Mouse (Mus musculus) frontal cortex, postnatal 10 days (tissue): ENCODE measurements around the gene Folr2.

Experiments
- DNase-seq, 2 experiments: peaks; one replicate each; pipeline ENCODE4 v3.0.0; 2022; ENCODE audit warnings: low spot score in 2 of 2, mixed read lengths in 1 of 2

Folr2 gene

DNA sequence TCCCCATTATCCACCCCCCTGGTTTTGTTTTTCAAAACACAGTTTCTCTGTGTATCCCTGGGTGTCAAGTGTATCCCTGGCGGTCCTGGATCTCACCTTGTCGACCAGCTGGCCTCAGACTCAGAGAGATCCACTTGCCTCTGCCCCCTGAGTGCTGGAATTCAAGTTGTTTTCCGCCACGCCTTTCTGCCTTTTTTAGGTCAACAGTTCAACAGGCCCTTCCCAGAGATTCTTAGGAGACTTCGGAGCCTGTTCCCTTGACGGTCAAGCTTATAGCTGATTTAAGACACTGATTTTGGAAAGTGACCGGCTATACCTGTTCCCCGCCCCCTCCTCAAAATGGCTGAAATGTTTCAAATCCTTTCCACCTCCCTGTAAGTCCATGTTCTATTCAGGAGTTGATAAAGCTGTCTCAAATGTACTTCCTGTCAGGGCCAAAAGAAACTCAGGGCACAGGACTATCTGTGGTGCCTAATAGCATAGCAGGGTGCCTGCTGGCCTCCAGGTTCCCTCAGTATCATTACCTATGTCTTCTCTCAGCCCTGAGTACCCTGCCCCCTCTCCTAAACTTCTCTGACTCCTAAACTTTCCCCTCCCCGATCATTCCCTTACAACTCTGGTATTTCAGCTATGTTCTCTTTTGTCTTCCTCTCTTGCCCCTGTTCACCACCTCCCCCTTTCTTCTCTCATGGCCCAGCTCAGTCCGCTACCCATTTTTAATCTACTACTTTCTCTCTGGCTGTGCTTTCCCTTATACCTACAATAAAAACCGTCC lies 9.7 kb upstream of the Folr2 start:
- no peak for DNase-seq

DNA sequence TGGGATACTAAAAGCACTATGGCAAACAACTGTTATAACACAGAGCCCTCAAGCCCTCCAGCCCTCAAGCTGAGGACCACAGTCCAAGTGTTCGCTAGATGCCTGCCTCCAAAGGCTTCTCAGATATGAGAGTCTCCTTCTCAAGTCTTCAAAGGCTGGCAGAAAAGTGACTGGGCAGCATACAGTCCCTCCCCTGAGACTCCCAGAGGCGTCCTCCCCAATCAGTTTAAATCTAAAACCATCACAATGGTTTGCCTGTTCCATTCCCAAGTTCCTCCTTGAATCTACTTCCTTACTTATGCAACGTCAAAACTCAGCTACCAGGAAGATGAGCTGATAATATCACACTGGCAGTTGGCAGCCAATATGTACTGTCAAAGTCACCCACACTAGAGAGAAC lies 6.4 kb upstream of the Folr2 start, which contains the start of gene Anapc15:
TSS of gene Anapc15 (plus strand) at position 301 of the 400 bp plus-strand sequence.
- DNase-seq = no peak

DNA sequence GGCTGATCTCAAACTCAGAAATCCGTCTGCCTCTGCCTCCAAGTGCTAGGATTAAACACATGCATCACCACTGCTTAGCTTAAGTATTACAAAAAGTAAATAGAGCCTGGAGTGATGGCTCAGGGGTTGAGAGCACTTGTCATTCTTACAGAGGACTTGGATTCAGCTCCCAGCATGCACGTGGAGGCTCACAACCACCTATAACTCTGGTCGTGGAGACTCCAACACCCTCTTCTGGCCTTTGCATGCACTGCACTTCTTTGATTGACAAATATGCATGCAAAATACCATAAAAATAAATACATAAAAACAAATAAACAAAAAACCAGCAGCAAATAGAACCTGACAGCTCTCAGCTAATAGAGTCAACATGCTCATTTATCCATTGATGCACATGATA lies 5.3 kb upstream of the Folr2 start:
- no peak for DNase-seq

DNA sequence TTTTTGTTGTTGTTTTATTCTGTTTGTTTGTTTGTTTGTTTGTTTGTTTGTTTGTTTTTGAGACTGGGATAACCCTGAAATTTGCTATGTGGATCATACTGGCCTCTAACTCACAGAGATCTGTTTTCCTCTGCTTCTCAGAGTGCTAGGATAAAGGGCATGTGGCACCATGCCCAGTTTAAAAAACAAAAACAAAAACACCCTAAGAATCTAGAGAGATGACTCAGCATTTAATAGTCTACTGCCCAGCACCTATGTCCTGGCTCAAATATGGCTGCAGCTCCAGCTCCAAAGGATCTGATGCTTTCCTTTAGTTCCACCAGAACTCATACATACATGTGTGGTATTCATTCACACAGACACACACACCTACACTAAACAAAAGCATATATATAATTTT lies 4.0 kb upstream of the Folr2 start:
- no peak for DNase-seq

DNA sequence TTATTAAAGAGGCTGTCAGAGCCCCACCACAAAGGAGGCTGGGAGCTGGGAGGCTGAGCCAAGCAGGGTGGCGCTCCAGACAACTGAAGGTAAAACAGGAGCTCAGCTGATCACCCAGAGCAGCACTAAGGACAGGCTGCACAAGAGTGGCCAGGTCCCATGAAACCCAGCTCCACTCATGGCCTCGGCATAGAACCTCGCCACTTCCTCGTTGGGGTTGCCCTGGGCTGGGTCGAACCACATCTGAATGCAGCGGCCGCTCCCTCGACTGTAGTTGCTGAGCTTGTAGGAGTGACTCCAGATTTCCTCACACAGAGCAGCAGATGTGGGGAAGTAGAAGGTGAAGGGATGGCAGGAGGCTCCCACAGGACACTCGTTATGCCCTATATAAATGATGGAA lies 1.4 kb upstream of the Folr2 start:
- no peak for DNase-seq

DNA sequence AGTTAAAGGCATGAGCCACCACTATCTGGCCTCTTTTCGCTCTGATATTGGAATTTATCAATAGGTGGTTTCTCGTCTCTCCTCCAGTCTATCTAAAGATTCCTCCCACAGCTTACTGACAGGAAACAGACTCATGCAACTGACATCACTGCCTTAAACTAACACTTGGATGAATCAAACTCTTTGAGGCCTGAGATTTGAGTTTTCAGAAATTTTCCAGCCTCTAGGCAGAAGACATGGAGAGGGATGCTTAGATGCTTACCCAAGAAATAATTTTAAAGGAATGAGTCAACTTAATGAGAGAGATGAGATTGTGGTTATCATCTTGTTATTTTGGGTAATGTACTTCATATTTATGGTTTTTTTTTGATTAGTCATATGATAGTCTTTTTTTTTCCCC lies 3.2 kb downstream of the Folr2 start:
- DNase-seq = no peak

DNA sequence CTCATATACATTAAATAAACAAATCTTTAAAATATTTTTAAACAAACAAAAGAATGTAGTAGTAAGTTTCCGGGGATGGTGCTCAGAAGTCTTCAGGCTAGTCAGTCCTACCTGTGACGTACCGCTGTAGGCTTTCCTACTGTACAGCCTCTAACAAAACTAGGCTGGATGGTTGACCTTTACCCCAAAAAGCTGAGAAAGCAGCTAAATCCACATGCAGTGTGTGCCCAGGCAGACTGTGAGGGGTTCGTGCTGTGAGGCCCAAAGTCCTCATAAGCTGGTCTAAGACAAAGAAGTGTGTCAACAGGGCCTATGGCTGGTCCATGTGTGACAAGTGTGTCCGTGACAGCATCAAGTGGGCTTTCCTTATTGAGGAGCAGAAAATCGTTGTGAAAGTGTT lies 4.1 kb downstream of the Folr2 start:
- no peak for DNase-seq

DNA sequence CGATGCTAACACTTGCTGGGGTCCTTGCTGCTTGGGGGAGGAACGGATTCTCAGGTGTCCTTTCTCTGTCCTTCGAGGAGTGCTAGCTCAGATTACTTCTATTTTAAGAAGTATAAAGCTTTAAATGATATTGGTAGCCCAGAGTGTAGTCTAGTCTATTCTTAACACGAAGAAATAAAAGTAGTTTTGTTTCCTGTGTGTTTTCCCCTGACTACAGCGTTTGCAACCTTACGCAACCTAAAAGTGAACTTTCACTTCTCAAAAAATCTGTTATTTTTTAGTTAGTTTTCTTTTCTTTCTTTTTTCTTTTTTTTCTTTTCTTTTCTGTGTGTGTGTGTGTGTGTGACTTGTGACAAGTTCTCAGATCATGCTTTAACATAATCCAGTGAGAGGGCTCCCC lies 5.3 kb downstream of the Folr2 start:
- no peak for DNase-seq

DNA sequence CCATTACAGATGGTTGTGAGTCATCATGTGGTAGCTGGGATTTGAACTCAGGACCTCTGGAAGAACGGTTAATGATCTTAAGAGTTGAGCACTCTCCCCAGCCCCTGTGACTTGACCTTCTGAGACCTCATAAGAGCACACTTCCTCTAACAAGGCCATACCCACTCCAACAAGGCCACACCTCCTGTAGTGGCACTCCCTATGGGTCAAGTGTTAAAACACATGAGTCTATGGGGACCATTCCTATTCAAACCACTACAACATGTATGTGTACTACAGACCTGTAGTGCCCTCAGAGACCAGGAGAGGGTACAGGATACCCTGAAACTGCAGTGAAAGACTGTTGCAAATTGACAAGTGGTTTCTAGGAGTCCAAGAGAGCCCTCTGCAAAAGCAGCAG lies 9.1 kb downstream of the Folr2 start:
- DNase-seq = no peak

DNA sequence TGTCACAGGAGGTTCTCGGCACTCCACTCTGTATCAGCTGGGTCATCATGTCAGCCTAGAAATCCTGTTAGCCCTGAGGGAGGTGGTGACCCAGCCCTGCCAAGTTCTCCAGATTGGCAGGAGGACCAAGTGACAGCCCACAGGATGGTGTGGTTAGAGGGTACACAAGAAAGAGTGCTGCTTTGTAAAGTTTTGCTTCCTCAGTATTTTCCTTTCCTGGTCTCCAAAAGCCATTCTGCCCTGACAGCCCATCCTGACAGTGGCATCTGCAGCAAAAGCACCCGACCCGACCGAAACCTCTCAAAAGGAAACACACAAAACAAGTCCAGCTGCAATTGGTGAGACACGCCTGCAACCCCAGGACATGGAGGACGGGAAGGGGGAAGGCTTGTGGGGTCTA lies 12.8 kb downstream of the Folr2 start:
- DNase-seq = no peak

DNA sequence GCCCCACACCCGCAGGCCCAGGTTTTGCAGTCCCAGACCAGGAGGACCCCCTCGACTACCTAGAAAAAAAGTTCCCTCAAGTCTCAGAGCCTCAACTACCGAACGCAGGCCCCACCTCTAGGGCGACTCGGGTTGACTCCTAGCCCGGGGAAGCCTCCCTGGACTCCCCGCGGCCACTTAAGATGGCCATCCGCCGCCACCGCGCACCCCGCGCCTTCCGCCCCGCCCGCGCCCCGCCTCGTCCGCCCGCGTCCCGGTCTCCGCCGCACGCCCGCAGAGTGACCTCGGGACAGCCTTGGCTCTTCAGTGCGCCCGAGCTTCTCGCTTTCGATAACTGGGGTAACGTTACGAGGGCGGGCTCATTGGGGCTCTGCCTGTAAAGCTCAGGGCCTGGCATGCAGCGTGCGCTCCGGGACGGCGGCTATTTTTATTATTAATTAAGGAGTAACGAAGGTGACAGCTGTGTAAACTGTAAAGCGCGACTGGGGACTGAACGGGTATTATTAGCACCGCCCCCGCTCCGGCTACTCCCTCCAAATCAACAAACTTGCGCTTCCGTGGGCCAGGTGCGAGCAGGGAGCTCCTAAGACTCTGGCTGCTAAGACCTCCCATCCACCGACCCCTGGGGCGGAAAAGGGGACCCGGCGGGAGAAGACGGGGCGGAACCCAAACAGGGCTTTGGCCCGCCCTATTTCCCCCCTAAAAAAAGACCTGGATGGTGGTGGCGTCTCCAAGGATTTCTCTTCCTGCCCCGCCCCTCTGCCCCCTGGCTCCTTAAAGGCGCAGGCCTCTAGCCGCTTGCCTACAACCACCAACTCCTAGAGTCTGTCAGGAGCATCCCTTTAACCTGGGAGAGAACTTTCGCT lies 19.2 kb downstream of the Folr2 start, which contains the start of gene Inppl1:
TSS of gene Inppl1 (minus strand) at position 624 of the 866 bp plus-strand sequence.
- peak; percentile 54 to 72 for DNase-seq

DNA sequence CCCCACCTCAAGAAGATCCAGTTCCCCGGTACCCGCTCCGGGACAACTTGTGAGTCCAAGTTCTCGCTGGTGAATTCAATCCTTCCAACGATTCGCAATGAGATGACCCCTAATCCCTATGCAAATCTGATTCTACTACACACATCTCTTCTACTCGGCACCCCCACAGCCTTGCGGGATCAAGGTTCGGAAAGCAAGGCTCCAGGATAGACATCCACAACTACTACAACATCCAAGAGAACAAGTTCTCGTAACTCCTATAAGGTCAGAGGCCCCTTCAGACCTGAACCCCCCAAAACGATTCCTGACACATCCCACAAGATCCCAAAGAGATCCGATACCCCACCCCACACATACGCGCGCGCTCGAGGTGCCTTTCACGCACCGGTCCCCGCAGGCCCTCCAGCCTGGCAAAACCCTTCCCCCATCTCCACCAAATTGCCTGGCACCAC lies 19.8 kb downstream of the Folr2 start:
- no peak for DNase-seq

DNA sequence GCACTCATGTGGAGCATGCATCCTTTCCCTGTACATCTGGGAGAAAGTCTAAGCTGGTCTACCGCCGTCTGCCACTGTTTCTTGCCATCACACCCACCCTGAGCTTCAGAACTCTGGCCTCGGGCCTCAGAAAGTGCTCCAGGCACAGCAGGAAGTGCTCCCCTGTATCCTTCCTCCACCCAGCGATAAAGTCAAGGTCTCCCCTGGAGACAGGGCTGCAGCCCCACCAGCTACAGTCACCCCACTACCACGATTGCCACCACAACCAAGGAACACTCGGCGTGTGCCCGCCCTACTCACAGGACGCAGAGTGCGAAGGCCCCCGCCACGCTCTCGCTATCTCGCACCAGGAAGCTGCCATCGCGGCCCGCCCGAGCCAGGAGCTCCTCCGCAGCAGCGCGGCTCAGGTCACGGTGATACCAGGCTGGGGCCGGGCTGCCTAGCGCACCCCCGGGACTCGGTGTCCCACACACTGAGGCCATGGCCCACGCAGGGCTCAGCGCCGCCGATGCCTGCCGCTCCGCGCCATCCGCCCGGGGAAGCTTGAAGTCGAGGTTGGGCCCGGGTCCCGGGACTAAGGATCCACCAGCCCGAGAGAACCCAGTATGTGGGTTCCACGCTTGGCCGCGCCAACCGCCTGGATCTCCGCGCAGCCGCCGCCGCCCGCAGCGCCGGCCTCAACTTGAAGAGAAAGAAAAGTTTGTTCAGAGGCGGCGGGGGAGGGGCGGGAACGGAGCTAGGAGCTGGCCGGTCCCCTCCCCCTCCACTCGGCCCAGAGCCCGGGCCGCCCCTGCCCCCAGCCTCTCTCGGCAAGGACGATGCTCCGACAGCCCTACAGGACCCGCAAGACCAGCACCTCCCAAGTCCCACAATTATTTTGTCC lies 20.5 kb downstream of the Folr2 start:
- peak in 1 of 2 experiments; percentile 51 for DNase-seq

DNA sequence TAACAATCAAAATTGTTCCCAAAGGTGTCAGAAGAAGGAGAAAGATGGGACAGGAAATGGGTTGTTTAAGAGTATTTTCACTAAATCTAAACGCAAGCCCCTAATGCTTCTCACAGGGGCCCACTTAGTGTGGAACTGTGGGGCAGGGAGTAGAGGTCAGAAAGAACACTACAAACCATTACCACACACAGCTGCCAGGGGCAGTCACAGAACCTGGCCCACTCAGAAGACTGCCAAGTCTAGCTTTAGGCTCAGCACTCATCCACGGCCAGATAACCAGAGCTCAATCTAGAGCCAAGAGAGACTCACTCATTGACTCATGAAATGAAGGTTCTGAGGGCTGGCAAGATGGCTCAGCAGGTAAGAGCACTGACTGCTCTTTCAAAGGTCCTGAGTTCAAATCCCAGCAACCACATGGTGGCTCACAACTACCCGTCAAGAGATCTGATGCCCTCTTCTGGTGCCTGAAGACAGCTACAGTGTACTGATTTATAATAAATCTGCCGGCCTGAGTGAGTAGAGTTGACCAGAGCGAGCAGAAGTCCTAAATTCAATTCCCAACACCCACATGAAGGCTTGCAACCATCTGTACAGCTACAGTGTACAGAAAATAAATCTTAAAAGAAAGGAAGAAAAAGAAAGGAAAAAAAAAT lies 21.4 kb downstream of the Folr2 start:
- no peak for DNase-seq

DNA sequence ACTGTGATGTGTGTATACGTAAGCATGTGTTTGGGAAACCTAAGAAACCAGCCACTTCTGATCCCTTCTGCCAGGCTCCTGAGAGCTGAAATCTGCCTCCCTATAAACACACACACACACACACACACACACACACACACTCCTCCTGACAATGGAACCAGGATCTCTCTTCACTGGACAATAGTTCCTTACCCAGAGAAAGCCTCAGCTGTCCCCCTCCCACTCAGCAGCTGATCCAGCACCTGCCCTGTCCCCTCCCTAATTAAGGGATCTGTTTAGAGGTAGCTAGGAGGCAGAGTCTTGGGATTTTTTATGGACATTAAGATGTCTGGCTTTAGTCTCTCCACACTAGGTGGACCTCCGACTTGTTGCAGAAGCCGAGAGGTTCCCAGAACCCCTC lies 22.1 kb downstream of the Folr2 start:
- no peak for DNase-seq

DNA sequence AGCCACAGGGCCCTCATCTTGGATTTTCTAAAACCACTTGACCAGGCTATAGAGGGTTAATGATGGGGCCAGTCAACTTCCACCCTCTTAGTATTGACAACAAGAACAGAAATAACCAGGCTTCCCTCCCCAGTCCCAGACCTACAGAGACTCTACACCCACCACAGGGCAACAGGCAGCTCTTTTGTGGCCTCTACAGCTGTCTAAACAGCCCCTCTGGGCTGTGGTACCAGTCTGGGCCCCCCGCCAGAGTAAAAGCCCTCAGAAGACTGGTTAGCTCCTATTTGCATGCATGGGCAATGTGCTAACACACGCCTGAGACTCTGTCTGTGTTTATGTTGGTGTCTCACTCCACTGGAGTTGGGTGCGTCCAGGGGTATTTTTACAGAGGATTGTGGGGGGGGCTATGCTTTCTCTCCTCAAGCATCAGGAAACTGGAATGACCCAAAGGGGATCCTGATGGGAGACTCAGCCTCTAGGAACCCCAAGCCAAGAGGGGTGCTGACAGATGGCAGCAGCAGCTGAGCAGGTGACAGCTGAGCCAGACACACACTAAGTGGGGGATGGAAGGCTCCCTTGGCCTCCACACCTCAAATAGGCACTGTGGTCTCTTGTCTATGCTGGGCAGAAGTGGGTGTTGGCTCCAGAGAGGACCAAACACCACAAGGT lies 22.9 kb downstream of the Folr2 start:
- DNase-seq = peak in 1 of 2 experiments; percentile 37

DNA sequence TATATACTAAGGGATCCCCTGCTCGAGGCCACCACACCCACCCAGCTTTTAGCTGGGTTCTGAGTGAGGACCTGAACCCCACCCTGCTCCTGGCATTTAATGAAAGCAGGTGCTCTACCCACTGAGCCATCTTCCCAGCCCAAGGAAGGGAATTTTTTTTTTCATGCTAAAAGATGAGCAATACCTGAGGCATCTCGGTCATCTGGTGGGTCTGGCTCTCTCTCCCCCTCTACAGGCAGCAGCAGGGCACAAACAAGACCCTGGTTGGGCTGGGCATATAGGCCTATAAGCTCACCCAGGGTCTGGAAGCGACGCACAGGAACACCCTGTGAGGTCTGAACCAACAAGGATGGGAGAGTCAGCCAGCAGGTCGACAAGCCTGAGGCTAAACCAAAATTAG lies 23.6 kb downstream of the Folr2 start:
- DNase-seq = no peak

DNA sequence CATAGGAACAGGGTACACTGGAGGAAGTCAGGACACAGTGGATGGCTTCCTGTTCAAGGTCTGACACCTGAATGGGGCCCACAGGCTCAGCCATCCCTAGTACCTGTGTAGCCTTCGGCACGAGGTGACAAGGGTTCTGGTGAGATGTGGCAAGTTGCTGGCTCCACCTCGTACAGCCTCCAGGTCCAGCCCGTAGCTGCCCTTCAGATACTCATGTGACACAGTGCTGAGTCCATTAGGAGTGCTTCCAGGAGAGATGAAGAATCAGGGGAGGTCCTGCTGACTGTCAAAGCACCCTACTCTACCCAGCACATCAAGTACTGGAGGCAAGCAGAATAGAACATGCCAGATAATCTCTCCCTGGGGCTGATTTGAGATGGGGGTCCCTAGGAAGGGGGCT lies 24.6 kb downstream of the Folr2 start:
- no peak for DNase-seq

DNA sequence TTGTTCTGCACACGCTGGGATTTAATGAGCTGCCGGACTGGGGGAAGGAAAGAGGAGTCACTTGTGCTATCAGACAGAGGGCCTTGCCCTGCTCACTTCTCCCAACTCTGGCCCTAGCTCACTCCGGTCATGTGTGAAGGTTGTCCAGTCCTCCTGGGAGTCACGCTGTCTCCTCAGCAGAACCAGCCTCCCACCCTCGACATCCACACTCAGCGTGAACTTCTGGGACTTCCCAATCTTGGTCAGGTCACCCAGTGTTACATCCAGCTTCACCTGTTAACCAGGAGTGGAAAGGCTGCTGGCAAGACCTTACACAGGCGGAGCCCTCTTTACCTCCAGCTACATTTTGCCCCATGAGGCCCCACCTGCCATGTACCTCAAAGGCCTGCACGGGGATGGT lies 25.6 kb downstream of the Folr2 start:
- no peak for DNase-seq

DNA sequence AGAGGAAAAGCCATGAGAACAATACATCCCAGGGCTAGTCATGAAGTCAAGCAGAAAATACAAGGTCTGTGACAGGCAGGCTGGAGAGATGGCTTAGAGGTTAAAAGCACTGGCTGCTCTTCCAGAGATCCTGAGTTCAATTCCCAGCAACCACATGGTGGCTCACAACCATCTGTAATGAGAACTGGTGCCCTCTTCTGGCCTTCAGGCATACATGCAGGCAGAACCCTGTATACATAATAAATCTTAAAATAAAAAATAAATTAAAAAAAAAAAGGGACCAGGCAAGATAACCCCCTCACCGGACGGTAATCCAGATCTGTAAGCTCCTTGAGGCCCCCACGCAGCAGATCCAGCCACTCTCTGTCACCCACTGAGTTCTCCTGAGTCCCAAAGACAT lies 26.6 kb downstream of the Folr2 start:
- no peak for DNase-seq
